Mouse (Mus musculus) 3T3-L1 (cell line): Measurements from ENCODE around the gene Fbrsl1.

Experiments
- DNase-seq: peaks from one replicate; pipeline ENCODE4 v3.0.0-alpha.2; 2015; ENCODE audit warnings: low read depth, low spot score

Fbrsl1 gene

GRCm38 (mm10) chr5:110448436-110449134 lies at the start of gene Fbrsl1:
Fbrsl1 (minus strand) TSS chr5:110448503.
- DNase-seq, result peak; percentile 96

- DNase-seq, result no peak
Observed at GRCm38 (mm10) chr5:110498071-110498470, 49.8 kb upstream of the Fbrsl1 start.

- DNase-seq, result peak; percentile 25
Observed at GRCm38 (mm10) chr5:110497556-110497955, 49.3 kb upstream of the Fbrsl1 start.

GRCm38 (mm10) chr5:110495051-110495450 lies 46.7 kb upstream of the Fbrsl1 start:
- DNase-seq, result no peak

GRCm38 (mm10) chr5:110494396-110494795 lies 46.1 kb upstream of the Fbrsl1 start:
- peak; percentile 67 for DNase-seq

- peak; percentile 95 for DNase-seq
Observed at GRCm38 (mm10) chr5:110493785-110494184, 45.5 kb upstream of the Fbrsl1 start.

GRCm38 (mm10) chr5:110489639-110490038 lies 41.3 kb upstream of the Fbrsl1 start:
- no peak for DNase-seq

GRCm38 (mm10) chr5:110487943-110488342 lies 39.6 kb upstream of the Fbrsl1 start:
- no peak for DNase-seq

- DNase-seq, result no peak
Observed at GRCm38 (mm10) chr5:110486674-110487334, 38.5 kb upstream of the Fbrsl1 start.

GRCm38 (mm10) chr5:110484711-110485110 lies 36.4 kb upstream of the Fbrsl1 start:
- DNase-seq, result no peak

GRCm38 (mm10) chr5:110479228-110479627 lies 30.9 kb upstream of the Fbrsl1 start:
- no peak for DNase-seq

- DNase-seq, result no peak
Observed at GRCm38 (mm10) chr5:110474156-110474555, 25.9 kb upstream of the Fbrsl1 start.

GRCm38 (mm10) chr5:110472834-110473233 lies 24.5 kb upstream of the Fbrsl1 start:
- no peak for DNase-seq

GRCm38 (mm10) chr5:110471981-110472476 lies 23.7 kb upstream of the Fbrsl1 start:
- no peak for DNase-seq

GRCm38 (mm10) chr5:110471285-110471684 lies 23.0 kb upstream of the Fbrsl1 start:
- DNase-seq, result no peak

GRCm38 (mm10) chr5:110469227-110469925 lies 21.1 kb upstream of the Fbrsl1 start:
- DNase-seq, result no peak

GRCm38 (mm10) chr5:110468296-110468695 lies 20.0 kb upstream of the Fbrsl1 start:
- DNase-seq, result no peak

GRCm38 (mm10) chr5:110467725-110468124 lies 19.4 kb upstream of the Fbrsl1 start:
- DNase-seq, result no peak

- peak; percentile 22 for DNase-seq
Observed at GRCm38 (mm10) chr5:110466531-110467424, 18.5 kb upstream of the Fbrsl1 start.

GRCm38 (mm10) chr5:110462646-110463045 lies 14.3 kb upstream of the Fbrsl1 start:
- DNase-seq, result no peak

- no peak for DNase-seq
Observed at GRCm38 (mm10) chr5:110458936-110459335, 10.6 kb upstream of the Fbrsl1 start.
